Mouse (Mus musculus) hindbrain, embryonic 11.5 days (tissue): ENCODE measurements around the gene Ncbp1. TPM values are rescaled to one million over a fixed set of nuclear protein-coding genes. Genes with fewer than 3 reads are reported as not detected.
A peak's percentile ranks its signal among the peaks of the same experiment; 100 is the strongest.
"Not testable (repeated sequence)": the region's sequence is repeated elsewhere in the genome, so short reads cannot be mapped to it uniquely, and the experiment has no call there.

ENCODE experiments used
- ATAC-seq: fragments of 200-750 bp; cut with Nextera tagmentation; 2 replicates; pipeline ENCODE4 v1.8.0; 2017; ENCODE audit warnings: mild to moderate bottlenecking, moderate TSS enrichment, moderate library complexity; ENCODE audit not compliant: low FRiP score
- DNase-seq: peaks from one replicate; pipeline ENCODE4 v3.0.0-alpha.2; 2015; ENCODE audit warnings: low spot score
- H3K27ac ChIP-seq: fragments of 300-500 bp; sonication (generic); 2 replicates; pipeline ENCODE4 v1.5.1; 2014; ENCODE audit warnings: mild to moderate bottlenecking, low read depth, low read length
- H3K27me3 ChIP-seq: fragments of 300-500 bp; sonication (generic); 2 replicates; pipeline ENCODE4 v1.6.1; 2014; ENCODE audit warnings: mild to moderate bottlenecking, low read length, moderate library complexity, mixed read lengths; ENCODE audit not compliant: control insufficient read depth, insufficient read depth
- H3K36me3 ChIP-seq: fragments of 300-500 bp; sonication (generic); 2 replicates; pipeline ENCODE4 v1.6.1; 2014; ENCODE audit warnings: mild to moderate bottlenecking, low read length, moderate library complexity, mixed read lengths; ENCODE audit not compliant: control insufficient read depth, insufficient read depth
- H3K4me1 ChIP-seq: fragments of 300-500 bp; sonication (generic); replicated peaks from 2 replicates; pipeline ENCODE4 v1.6.1; 2014; ENCODE audit warnings: low read length, mixed read lengths; ENCODE audit not compliant: control insufficient read depth, insufficient read depth
- H3K4me2 ChIP-seq: fragments of 300-500 bp; sonication (generic); replicated peaks from 2 replicates; pipeline ENCODE4 v1.6.1; 2014; ENCODE audit warnings: mild to moderate bottlenecking, low read depth, low read length
- H3K4me3 ChIP-seq: fragments of 300-500 bp; sonication (generic); 2 replicates; pipeline ENCODE4 v1.5.1; 2014; ENCODE audit warnings: low read depth, low read length
- H3K9ac ChIP-seq: fragments of 300-500 bp; sonication (generic); 2 replicates; pipeline ENCODE4 v1.6.1; 2014; ENCODE audit warnings: low read depth, low read length
- H3K9me3 ChIP-seq: fragments of 300-500 bp; sonication (generic); 2 replicates; pipeline ENCODE4 v1.6.1; 2016; ENCODE audit warnings: low read length; ENCODE audit not compliant: control insufficient read depth
- WGBS: fragments of 180-500 bp; shearing (Covaris S2); extraction: QIAGEN DNeasy Blood & Tissue Kit; methylation state at CpG from one replicate; pipeline ENCODE4 v1.1.7; 2014; 5-methylcytosine and 5-hydroxymethylcytosine counted together
- polyA plus RNA-seq: library from polyadenylated mRNA; unstranded; fragments of >200 nt; fragmentation: Nextera tagmentation; extraction: Ambion mirVana; gene quantifications from 2 replicates; pipeline ENCODE4 v1.2.1, GENCODE M21; 2014

The Ncbp1 gene
- polyA plus RNA-seq, 1 experiment from 2014 or later = 124 TPM

- ATAC-seq = no peak
- no peak for DNase-seq
Measured at GRCm38 (mm10) chr4:46181168-46181567, 42.8 kb downstream of the Ncbp1 start.

GRCm38 (mm10) chr4:46182181-46182580 is 43.8 kb downstream of the Ncbp1 start:
- H3K36me3 ChIP-seq = peaks cover 11% of the 10 kb centered on the region; the same call in 1 of the 2 replicates
- no peak overlapping the region for H3K27ac ChIP-seq
- no peak overlapping the region for H3K9ac ChIP-seq
- H3K9me3 ChIP-seq = no peaks in the 10 kb centered on the region
- H3K4me1 ChIP-seq = no peaks in the 10 kb centered on the region
- no peaks in the 10 kb centered on the region for H3K27me3 ChIP-seq
- ATAC-seq = no peak
- no peak for DNase-seq
- 84% methylated on average over 7 of the region's 7 CpGs for WGBS
- no peak overlapping the region for H3K4me3 ChIP-seq
- no peak overlapping the region for H3K4me2 ChIP-seq

More at GRCm38 (mm10) chr4:46181168-46181567, 42.8 kb downstream of the Ncbp1 start:
- Histone ChIP-seq H3K27me3 (no peaks in the 10 kb centered on the region), H3K9me3 (no peaks in the 10 kb centered on the region), H3K4me2 (no peak overlapping the region), H3K4me1 (no peaks in the 10 kb centered on the region), H3K9ac (no peak overlapping the region), H3K27ac (no peak overlapping the region), H3K36me3 (peaks cover 11% of the 10 kb centered on the region; the same call in 1 of the 2 replicates), H3K4me3 (no peak overlapping the region)
- whole genome bisulfite sequencing = 72% methylated on average over 6 of the region's 6 CpGs

- Histone ChIP-seq H3K9me3 (no peaks in the 10 kb centered on the region), H3K27ac (no peak overlapping the region), H3K27me3 (no peaks in the 10 kb centered on the region), H3K4me1 (no peaks in the 10 kb centered on the region), H3K4me2 (no peak overlapping the region), H3K36me3 (peaks cover 9% of the 10 kb centered on the region; the same call in 1 of the 2 replicates), H3K4me3 (no peak overlapping the region), H3K9ac (no peak overlapping the region)
- 82% methylated on average over 8 of the region's 8 CpGs for WGBS
- ATAC-seq = no peak
- DNase-seq = no peak
Measured at GRCm38 (mm10) chr4:46185423-46185822, 47.0 kb downstream of the Ncbp1 start.

GRCm38 (mm10) chr4:46185890-46186289 is 47.5 kb downstream of the Ncbp1 start:
- no peak for ATAC-seq
- no peak for DNase-seq
- Histone ChIP-seq H3K9me3 (no peaks in the 10 kb centered on the region), H3K4me1 (no peaks in the 10 kb centered on the region), H3K27me3 (no peaks in the 10 kb centered on the region), H3K4me2 (no peak overlapping the region), H3K9ac (no peak overlapping the region), H3K4me3 (no peak overlapping the region), H3K36me3 (peaks cover 9% of the 10 kb centered on the region; the same call in 1 of the 2 replicates), H3K27ac (no peak overlapping the region)
- WGBS = 87% methylated on average over 9 of the region's 9 CpGs

GRCm38 (mm10) chr4:46186466-46186865 is 48.1 kb downstream of the Ncbp1 start:
- H3K36me3 ChIP-seq = peaks cover 9% of the 10 kb centered on the region; the same call in 1 of the 2 replicates
- H3K4me3 ChIP-seq = no peak overlapping the region
- no peak for DNase-seq
- H3K27me3 ChIP-seq = no peaks in the 10 kb centered on the region
- no peak overlapping the region for H3K9ac ChIP-seq
- H3K27ac ChIP-seq = no peak overlapping the region
- WGBS = 86% methylated on average over 3 of the region's 3 CpGs
- ATAC-seq = no peak
- H3K9me3 ChIP-seq = no peaks in the 10 kb centered on the region
- H3K4me1 ChIP-seq = no peaks in the 10 kb centered on the region
- no peak overlapping the region for H3K4me2 ChIP-seq

- not testable (repeated sequence) for H3K9me3 ChIP-seq, H3K9ac ChIP-seq, H3K27me3 ChIP-seq, H3K36me3 ChIP-seq, ATAC-seq, H3K4me3 ChIP-seq, DNase-seq, H3K27ac ChIP-seq, H3K4me2 ChIP-seq, H3K4me1 ChIP-seq
Measured at GRCm38 (mm10) chr4:46192011-46192410, 53.6 kb downstream of the Ncbp1 start.

- Histone ChIP-seq H3K4me2 (peak within 1 kb of the TSS; percentile 78), H3K36me3 (no peaks in the 10 kb centered on the region), H3K9me3 (no peaks in the 10 kb centered on the region), H3K4me1 (no peaks in the 10 kb centered on the region), H3K9ac (peak within 1 kb of the TSS; percentile 96), H3K27ac (peak within 1 kb of the TSS; percentile 88), H3K27me3 (no peaks in the 10 kb centered on the region), H3K4me3 (peak within 1 kb of the TSS; percentile 93)
- WGBS = under 1% methylated on average over 69 of the region's 70 CpGs
- ATAC-seq (peak; percentile 95), DNase-seq (peak; percentile 99)
Measured at GRCm38 (mm10) chr4:46195781-46196487, 57.5 kb downstream of the Ncbp1 start, which contains the start of gene Xpa. Gene Xpa (minus strand): TSS chr4:46196311.

GRCm38 (mm10) chr4:46196513-46196912 is 58.1 kb downstream of the Ncbp1 start:
- no peaks in the 10 kb centered on the region for H3K27me3 ChIP-seq
- H3K4me1 ChIP-seq = no peaks in the 10 kb centered on the region
- DNase-seq (no peak), ATAC-seq (peak; percentile 33; the same call in 1 of the 2 replicates)
- no peaks in the 10 kb centered on the region for H3K9me3 ChIP-seq
- no peak overlapping the region for H3K27ac ChIP-seq
- H3K9ac ChIP-seq = peak overlapping the region; percentile 96; the same call in 1 of the 2 replicates
- WGBS = 49% methylated on average over 6 of the region's 6 CpGs
- H3K4me2 ChIP-seq = peak overlapping the region; percentile 78
- peak overlapping the region; percentile 93 for H3K4me3 ChIP-seq
- no peaks in the 10 kb centered on the region for H3K36me3 ChIP-seq

GRCm38 (mm10) chr4:46198064-46198463 is 59.7 kb downstream of the Ncbp1 start:
- no peaks in the 10 kb centered on the region for H3K9me3 ChIP-seq
- DNase-seq (no peak), ATAC-seq (no peak)
- H3K27ac ChIP-seq = no peak overlapping the region
- no peak overlapping the region for H3K9ac ChIP-seq
- H3K4me1 ChIP-seq = no peaks in the 10 kb centered on the region
- 82% methylated on average over 5 of the region's 5 CpGs for WGBS
- no peak overlapping the region for H3K4me3 ChIP-seq
- no peaks in the 10 kb centered on the region for H3K36me3 ChIP-seq
- H3K27me3 ChIP-seq = 0 out of 2 replicates have a peak, but pooled peaks cover 2% of the 10 kb centered on the region
- no peak overlapping the region for H3K4me2 ChIP-seq
